Mouse (Mus musculus): Measurements from ENCODE around the gene Fam71e1.

Gene Fam71e1

DNA sequence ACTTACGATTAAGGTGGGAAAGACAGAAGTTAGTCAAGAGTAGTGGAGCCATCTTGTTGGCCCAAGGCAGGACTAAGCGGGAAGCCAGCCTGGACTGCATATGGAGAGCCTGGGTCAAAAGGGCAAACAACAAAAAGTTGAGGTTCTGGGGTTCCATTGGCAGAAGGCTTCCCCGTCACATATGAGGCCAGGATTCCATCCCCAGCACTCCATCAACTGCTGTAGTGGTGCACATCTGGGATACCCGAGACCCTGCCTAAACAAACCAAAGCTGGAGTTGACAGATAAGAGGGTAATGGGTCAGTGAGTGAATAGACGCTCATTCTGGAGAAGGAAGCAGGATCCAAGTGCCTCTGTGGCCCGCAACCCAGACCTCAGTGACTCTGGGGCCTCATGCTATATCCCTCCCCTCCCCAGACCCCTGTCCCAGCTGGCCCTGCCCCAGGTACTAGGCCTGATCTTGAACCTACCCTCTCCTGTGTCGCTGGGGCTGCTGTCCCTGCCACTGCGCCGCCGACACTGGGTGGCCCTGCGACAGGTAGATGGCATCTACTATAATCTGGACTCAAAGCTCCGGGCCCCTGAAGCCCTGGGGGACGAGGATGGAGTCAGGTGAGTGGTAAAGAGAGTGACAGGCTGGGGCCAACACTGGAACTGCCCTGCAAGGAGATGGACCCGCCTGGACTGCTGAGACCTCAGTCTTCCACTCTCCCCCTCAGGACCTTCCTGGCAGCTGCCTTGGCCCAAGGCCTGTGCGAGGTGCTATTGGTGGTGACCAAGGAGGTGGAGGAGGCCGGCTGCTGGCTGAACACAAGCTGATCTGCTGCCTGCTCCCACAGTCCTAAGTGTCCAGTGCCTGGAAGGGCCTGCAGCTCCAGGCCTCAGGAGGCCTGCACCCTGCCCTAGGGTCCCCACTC is 25.4 kb upstream of the Fam71e1 start:
- DNase-seq (ENCODE audit: low read depth, low spot score) = peak; percentile 62

DNA sequence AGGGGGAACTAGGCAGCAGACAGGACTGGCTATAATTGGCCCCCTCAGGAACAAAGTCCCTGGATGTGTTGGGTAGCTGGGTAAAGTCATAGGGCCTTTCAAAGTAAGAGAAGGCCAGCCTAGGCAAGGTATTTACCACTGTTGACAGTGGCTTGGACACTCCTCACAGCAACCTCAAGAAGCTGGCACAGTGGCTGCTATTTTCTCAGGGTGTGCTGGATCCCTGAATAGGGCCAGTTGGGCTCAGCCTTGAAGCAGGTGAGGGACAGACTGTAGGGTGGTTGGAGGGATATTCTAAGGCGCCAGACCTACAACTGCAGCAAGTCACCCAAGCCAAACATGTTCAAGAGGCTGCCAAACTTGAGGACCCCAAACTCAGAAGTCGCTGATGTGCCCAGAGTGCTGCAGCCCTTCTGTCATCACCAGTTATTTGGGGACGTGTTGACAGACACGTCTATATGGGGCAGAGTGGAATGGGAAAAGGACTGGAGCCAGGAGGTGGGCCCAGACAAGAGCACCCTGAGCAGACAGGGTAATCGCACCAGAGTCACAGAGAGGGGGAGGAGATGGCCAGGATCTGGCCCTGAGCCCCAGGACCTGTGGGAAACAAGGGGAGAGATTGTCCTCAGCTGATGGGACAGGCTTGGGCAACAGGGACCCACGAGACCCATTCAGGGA is 24.4 kb upstream of the Fam71e1 start:
- no peak for DNase-seq (ENCODE audit: low read depth, low spot score)

DNA sequence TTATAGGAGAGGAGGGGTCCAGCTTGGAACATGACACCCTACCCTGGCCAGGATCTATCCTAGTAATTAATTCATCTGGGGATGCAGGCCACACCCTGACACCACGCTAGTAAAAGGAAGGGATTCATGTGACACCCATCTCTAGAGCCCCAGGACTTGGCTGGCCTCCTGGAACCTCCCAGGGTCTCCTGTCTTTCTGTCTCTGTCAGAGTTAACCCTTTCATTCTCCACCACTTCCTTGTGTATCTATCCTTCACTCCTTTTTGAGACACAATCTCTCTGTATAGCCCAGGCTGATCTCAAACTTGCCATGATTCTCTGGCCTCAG is 23.9 kb upstream of the Fam71e1 start:
- DNase-seq (ENCODE audit: low read depth, low spot score) = no peak

DNA sequence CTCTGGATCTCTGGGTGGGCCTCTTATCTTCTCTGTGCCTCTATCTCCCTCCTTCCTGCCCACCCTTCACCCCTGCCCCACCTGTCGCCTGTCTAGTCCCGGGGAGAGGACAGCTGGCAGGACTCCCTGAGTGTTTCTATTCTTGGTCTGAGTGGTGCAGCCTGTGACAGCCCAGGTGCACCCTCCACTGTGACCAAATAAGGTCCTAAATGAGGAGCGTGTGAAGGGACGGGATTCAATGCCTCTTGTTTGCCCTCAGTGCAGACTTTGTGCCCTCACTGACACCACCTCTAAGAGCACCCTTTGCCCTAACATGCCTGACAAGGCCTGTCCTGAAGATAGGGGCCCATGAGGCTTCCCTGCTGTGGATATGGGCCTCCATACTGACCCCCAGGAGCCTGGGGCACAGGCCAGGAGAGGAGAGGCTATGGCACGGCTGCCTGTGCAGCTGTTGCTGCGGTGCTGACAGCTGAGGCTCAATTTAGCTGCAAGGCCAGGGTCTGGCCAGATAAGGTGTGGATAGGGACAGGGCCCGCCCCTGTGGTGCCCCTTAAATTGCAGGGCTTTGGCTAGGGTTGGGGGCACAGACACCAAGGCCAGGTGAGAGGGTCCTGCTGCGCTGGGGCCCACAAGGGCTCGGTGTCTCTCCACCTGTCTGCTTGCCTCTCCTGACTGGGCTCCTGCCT is 23.3 kb upstream of the Fam71e1 start:
- DNase-seq (ENCODE audit: low read depth, low spot score) = no peak

DNA sequence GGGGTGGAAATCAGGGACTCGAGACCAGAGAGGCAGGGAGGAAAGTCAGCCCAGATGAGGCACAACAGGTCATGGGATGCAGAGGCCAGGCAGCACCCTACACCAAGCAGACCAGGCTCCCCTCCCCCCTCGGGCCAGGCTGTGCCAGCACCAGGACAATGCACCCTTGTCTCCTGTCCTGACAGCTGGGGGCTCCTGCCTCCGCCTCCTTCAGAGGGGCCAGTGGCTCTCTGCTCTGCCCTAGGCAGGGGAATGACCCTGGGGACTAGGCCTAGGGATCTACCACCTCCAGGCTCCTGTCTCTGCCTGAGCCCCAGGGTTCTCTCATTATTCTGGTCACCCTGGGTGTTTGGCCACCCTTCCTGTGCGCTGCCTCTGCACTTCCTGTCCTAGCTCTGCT is 22.0 kb upstream of the Fam71e1 start:
- no peak for DNase-seq (ENCODE audit: low read depth, low spot score)

DNA sequence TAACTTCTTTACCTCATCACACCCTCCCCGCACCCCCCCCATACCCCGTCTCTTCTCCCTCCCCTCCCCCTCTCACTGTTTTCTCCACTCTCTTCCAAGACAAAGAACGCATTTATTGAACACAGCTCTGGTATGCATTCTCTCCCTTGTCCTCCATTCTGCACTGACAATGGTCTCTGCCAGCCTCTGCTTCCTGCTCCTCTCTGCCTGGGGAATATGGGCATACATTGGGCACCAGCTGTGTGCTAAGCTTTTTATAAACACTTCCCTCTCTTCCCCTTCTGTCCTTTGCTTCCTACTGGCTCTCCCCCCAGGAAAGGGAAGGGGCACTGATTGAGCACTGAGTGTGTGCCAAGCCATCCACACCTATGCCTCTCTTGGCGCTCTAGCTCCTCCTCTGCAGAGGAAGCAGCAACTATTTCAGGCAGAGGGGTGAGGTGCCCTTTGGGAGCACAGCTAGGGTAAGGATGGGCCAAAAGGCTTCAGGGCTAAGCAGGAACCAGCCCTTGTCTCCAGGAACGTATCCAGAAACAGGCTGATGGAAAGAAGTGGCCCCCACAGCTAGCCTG is 21.3 kb upstream of the Fam71e1 start:
- DNase-seq (ENCODE audit: low read depth, low spot score) = no peak

DNA sequence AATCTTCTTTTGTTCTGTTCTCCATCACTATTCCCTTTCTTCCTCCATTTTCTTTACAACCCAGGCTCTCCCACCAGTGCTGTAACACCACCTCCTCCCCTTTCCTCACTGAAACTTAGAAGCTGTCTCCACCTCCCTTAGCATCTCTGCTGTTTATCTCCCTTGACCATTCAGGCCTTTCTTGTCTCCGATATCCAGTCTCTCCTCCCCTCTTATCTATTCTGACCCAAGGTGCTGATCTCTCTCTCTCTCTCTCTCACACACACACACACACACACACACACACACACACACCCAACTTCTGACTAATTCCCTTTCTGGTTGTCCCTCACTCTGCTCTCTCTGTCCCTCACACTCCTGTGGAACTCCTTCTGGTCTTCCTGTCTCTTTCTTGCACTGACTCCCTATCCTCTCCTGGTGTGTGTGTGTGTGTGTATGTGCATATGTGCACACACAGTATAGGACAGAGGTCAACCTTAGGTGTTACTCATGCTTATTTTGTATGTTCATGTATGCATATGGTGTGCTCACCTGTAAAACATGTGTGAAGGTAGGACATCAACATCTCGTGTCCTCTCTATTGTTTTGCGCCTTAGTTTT is 13.4 kb upstream of the Fam71e1 start:
- peak; percentile 65 for DNase-seq (ENCODE audit: low read depth, low spot score)

DNA sequence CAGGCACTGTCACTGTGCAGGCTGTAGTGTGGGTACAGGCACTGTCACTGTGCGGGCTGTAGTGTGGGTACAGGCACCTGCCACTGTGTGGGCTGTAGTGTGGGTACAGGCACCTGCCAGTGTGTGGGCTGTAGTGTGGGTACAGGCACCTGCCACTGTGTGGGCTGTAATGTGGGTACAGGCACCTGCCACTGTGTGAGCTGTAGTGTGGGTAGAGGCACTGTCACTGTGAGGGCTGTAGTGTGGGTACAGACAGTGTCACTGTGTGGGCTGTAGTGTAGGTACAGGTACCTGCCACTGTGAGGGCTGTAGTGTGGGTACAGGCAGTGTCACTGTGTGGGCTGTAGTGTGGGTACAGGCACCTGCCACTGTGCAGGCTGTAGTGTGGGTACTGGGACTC is 12.3 kb upstream of the Fam71e1 start:
- DNase-seq (ENCODE audit: low read depth, low spot score) = no peak

DNA sequence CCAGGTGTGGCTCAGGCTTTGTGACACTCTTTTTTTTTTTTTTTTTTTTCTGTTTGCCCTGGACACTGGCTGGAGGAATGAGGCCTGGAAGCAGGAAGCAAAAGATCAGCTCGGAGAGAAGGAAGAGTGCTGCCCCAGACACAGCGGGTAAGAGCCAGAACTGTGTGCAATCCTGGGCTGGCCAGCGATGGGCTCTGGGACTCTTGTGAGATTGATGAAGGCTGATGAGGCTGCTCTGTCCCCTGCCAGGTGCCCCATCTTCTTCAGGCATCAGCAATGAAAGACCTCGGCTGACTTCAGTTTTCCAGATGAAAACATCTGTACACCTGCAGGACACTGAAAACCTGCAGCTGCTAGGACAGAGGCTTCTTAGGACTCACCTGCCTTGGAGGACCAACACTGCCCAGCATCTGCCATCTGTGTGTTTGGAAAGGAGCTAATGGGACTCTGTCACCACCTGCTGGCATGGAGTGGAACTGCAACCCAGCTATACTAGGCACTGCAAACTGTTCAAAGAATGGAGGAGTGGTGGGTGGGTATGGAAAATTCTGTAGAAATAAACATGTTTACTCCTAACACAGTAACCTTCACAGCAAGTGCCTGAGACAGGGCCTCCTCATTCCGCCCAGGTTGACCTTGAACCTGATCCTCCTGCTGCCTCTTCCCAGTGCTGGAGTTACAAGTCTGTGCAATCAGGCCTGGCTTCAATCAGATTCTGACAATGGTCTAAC is 11.4 kb upstream of the Fam71e1 start:
- peak; percentile 83 for DNase-seq (ENCODE audit: low read depth, low spot score)

DNA sequence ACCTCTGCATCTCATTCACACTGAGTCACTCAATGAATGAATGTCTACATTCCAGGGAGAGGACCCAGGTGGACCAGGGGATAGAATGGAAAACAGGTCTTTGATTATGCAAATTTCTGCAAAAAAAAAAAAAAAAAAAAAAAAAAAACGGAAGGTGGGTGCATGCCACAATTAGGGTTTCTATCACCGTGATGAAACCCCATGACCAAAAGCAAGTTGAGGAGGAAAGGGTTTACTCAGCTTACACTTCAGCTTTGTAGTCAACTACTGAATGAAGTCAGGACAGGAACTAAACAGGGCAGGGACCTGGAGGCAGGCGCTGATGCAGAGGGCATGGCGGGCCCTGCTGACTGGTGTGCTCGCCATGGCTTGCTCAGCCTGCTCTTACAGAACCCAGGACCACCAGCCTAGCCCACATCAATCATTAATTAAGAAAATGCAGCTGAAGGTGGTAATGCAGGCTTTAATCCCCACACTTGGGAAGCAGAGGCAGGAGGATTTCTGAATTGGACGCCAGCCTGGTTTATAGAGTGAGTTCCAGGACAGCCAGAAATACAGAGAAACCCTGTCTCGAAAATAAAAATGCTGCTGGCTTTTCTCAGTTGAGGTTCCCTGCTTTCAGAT is 10.7 kb upstream of the Fam71e1 start:
- DNase-seq (ENCODE audit: low read depth, low spot score) = no peak

DNA sequence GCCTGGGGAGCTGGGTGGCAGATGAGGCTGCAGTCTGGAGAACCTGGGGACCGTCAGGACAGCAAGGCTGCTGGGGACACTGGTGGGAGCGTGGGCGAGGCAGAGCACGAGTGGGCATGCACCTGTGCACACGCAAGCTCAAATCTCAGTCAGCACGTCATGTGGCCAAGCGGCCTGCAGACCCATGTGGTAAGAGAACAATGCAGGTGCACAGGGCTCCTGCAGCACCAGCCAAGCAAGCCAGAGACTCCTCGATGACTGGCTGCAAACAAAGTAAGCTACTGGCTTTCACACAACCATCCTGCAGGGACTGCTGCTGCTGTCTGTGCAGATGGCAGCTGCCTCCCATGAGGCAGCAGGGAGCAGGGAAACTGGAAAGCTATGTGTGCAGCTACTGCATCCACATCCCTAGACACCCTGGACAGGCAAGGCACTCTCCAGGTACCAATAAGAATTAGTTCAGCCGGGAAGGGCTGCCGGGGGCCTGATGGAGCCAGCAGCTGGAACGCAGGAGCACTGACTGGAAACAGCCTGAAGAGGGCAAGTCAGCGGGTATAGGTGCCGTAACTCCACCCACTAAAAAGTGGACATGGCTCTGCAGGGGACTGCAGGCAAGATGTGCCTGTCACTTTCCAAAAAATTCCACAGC is 9.3 kb upstream of the Fam71e1 start:
- no peak for DNase-seq (ENCODE audit: low read depth, low spot score)

DNA sequence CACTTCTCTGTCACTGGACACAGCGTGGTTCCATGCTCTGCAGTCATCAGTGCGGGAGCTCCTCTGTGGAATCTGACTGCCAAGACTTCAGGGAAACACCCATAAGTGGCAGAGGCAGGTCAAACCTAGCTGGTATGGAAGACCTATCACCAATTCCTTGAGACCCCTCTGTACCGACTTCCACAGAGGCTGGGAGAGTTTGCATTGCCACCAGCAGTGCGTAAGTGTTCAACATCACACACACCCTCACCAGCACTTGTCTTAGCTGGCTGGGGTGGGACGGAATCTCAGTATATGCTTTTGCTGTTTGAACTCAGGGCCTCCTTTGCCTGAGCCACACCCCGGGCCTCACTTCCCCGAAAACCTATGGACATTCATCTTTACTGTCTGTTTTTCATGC is 8.4 kb upstream of the Fam71e1 start:
- DNase-seq (ENCODE audit: low read depth, low spot score) = no peak

DNA sequence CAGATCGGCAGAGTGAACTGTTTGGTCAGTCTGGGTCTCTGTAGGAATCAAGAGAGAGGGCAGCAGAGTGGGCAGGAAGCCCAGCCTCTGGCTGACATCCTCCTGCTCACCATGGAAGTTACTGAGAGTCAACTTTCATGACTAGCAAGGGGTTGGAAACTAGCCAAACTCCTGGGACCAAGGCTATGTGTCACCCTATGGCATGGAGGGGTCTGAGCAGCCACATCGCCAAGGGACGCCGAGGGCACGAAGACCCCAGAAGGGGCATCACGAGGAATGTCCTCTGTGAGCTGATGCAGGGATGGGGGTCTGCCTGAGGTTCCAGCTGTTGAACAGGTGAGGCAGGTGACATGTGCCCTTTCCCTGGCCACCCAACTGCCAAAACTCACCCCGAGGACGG is 7.8 kb upstream of the Fam71e1 start:
- no peak for DNase-seq (ENCODE audit: low read depth, low spot score)

DNA sequence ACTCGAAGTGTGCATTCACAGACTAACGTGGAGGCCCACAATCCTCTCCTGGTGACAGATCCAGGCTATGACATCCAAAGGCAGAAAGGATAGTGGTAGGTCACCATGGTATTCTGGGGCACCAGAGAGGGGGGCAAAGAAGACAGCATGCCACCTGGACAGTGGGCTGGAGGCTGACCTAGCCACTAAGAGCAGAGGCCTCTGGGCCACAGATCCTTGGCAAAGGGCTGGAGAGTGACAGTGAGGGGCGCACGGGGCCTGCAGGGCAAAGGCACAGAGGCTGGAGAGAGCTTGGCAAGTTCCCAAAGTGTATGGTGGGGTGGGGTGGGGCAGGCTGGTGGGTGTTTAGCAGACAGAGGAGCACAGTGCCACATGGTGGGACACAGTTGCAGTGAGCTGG is 6.1 kb upstream of the Fam71e1 start:
- no peak for DNase-seq (ENCODE audit: low read depth, low spot score)

DNA sequence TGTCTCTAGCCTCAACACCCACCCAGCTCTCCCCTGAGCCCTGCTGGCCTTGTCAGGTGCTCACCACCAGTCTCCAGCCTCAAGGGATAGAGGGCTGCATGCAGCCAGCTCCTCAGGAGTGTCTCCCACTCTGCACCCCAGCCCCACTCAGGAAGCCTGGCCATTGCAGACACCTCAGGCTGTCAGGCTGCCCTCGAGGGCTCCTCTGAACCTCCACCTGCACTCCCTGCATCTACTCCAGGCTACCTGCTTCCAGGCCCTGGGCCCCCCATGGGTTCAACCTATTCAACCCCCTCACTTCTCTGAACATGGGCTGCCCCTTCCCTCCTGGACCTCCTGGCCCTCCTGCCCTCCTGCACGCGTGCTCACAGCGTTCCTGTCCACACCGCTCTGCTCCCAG is 5.0 kb upstream of the Fam71e1 start:
- no peak for DNase-seq (ENCODE audit: low read depth, low spot score)

DNA sequence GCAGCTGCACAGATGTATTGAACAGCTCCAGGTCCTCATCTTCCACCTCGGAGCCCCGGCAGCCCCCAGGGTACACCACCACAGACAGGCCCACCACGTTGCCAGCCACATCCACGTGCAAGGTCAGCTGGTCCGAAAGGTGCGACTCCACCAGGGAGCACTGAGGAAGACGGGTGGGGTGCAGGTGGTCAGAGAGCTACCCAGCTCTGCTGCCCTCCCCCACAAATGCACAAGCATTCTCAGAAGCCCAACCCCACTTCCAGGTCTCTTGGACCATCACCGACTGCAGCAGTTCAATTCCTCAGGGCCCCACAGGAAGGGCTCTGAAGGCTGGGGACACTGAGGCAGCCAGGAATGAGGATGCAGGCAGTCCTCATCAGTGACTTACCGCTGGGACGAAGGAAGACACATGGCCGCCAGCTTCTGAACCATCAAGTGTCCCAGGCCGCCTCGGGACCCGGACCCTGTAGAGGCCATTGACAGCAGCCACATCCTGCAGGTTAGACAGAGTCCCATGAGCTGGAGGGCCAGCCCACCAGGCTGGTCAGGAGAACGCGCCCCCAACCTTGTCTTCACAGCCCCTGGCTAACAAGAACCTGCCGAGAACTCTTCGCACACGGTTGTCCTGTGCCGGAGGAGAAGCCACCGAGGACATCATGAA is 4.1 kb upstream of the Fam71e1 start:
- no peak for DNase-seq (ENCODE audit: low read depth, low spot score)

DNA sequence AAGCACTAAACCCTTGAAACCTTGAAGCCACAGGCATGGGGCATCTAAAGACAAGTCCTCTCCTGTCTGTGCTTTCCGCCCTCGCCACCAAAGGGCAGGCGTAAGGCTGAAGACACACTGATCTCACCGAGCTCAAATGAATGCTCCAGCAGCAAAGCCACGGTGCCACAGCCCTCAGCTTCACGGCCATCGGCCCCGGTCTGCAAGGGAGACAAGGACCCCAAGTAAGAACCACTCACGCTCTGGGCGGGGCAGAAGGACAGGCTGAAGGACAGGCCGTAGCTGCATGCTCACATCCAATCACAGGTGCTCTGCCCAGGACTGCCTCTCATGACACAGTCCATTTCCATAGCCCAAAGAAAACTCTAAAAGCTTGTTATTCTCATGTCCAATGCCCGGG is 1.7 kb upstream of the Fam71e1 start:
- DNase-seq (ENCODE audit: low read depth, low spot score) = no peak

DNA sequence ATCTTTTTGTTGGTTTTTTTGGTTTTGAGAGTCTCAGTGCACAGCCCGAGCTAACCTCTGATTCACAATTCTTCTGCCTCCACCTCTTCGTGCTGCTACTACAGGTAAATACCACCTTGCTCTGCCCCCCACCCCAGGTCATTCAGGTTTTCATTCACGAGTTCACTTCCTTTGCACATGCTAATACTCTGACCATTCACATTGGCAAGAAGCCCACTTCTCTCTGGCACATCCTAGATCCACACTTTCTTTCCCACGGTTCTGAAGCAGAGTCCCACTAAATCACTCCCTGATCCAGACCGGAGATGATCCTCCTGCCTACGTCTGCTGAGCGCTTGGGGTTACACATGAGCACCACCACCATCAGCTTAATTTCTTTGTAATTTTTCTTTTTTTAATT is 1.3 kb upstream of the Fam71e1 start:
- DNase-seq (ENCODE audit: low read depth, low spot score) = no peak

DNA sequence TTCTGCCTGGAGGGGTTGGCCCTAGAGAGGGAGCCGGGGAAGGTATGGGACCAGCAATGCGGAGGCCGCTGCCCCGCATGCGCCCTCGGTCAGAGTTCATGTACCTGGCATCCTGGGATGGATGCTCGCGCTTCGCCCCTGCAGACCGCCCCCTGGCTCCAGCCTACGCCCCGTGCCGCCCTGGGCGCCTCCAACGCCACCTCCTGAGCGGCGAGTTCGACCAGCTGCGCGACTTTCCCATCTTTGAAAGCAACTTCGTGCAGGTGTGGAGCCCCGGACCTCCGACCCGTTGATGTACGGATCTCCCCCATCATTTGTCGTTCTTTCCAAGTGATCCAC is 359 bp downstream of the Fam71e1 start:
- DNase-seq (ENCODE audit: low read depth, low spot score) = no peak
